Mouse (Mus musculus): ENCODE data around the gene Pced1b. TPM values are rescaled to one million over a fixed set of nuclear protein-coding genes. Genes with fewer than 3 reads are reported as not detected.
A peak's percentile ranks its signal among the peaks of the same experiment; 100 is the strongest.

Pced1b gene
- total and polyA plus RNA-seq, 2 experiments from 2014 or later: 0.89 to 2.6 TPM

DNA sequence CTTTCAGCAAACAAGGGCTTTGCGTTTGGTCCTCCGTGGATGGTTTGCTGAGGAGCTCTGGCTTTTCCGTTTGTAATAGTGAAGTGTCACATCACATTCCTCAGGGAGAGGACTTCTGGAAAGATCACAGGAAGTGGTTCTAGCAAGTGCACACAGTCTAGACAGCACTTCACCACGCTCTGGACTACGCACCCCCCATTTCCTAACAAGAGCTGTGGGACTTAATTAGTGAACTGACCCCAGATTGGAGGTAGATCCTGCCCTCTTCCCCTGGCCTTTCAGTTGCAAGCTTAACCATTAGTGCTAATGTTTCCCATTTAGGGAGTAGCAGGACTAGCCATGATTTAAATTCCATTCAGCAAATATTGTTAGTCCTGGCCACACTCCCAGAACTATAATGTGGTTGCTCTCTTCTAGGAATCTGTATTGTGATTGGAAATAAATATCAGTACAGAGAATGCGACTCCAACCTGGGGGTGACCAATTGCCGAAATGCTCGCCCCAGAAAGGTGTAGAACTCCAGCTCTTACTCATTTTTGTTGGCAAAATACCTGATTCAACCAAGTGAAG, 10.4 kb downstream of the Pced1b start:
- Histone ChIP-seq H3K27me3 (ENCODE audit: control insufficient read depth, insufficient read depth, low read length) (no peaks in the 10 kb centered on the region), H3K9ac (replicated peaks; ENCODE audit: low read depth, low read length) (no peak overlapping the region), H3K9me3 (replicated peaks; ENCODE audit: control insufficient read depth, low read length) (no peaks in the 10 kb centered on the region), H3K27ac (ENCODE audit: low read depth) (no peak overlapping the region), H3K4me3 (ENCODE audit: low read depth, low read length) (no peak overlapping the region), H3K4me1 (ENCODE audit: control insufficient read depth, insufficient read depth) (no peaks in the 10 kb centered on the region), H3K36me3 (replicated peaks; ENCODE audit: control insufficient read depth, insufficient read depth, low read length) (no peaks in the 10 kb centered on the region), H3K4me2 (ENCODE audit: low read depth, low read length) (no peak overlapping the region)
- DNase-seq (ENCODE audit: low spot score): peak; percentile 13
- ATAC-seq (ENCODE audit: insufficient read depth, low read depth): peak; percentile 20; the same call in 1 of the 2 replicates
- no peak for TF ChIP-seq CTCF (IDR thresholded peaks at IDR 0.05; ENCODE audit: low read depth)
- no peak for TF ChIP-seq EP300 (IDR thresholded peaks at IDR 0.05; ENCODE audit: low read depth)
- WGBS: 57% methylated on average over 8 of the region's 8 CpGs

- DNase-seq (ENCODE audit: low spot score) (no peak), ATAC-seq (ENCODE audit: insufficient read depth, low read depth) (no peak)
- WGBS: 87% methylated on average over 17 of the region's 17 CpGs
Observed at GRCm38 (mm10) chr15:97258483-97259230, 11.8 kb downstream of the Pced1b start.

DNA sequence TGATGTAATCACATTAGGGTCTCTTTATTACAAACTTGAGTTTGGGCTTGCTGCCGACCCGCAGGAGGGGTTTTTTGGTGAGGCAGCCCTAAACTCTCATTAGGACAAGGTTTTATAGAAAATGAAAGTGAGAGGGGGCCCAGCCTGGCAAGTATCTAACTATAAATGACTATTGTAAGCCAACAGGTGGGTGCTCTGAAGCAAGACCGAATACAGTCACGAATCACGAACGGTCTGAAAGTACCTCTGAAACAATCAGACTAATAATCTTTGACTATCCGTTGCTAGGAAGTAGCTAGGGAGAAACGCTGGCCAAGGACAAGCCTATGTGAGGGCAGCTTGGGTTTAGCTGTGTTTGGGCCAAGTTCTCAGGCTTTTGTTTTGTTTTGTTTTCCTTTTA, 12.4 kb downstream of the Pced1b start:
- Histone ChIP-seq H3K36me3 (replicated peaks; ENCODE audit: control insufficient read depth, insufficient read depth, low read length) (no peaks in the 10 kb centered on the region), H3K9me3 (replicated peaks; ENCODE audit: control insufficient read depth, low read length) (no peaks in the 10 kb centered on the region), H3K4me3 (ENCODE audit: low read depth, low read length) (no peak overlapping the region), H3K9ac (replicated peaks; ENCODE audit: low read depth, low read length) (no peak overlapping the region), H3K27me3 (ENCODE audit: control insufficient read depth, insufficient read depth, low read length) (no peaks in the 10 kb centered on the region), H3K4me2 (ENCODE audit: low read depth, low read length) (no peak overlapping the region), H3K27ac (ENCODE audit: low read depth) (no peak overlapping the region), H3K4me1 (ENCODE audit: control insufficient read depth, insufficient read depth) (no peaks in the 10 kb centered on the region)
- 70% methylated on average over 8 of the region's 8 CpGs for WGBS
- DNase-seq (ENCODE audit: low spot score) (no peak), ATAC-seq (ENCODE audit: insufficient read depth, low read depth) (no peak)
- no peak for TF ChIP-seq EP300 (IDR thresholded peaks at IDR 0.05; ENCODE audit: low read depth)
- no peak for TF ChIP-seq CTCF (IDR thresholded peaks at IDR 0.05; ENCODE audit: low read depth)

More at GRCm38 (mm10) chr15:97258483-97259230, 11.8 kb downstream of the Pced1b start:
- Histone ChIP-seq H3K9me3 (replicated peaks; ENCODE audit: control insufficient read depth, low read length) (no peaks in the 10 kb centered on the region), H3K9ac (replicated peaks; ENCODE audit: low read depth, low read length) (no peak overlapping the region), H3K4me1 (ENCODE audit: control insufficient read depth, insufficient read depth) (no peaks in the 10 kb centered on the region), H3K4me3 (ENCODE audit: low read depth, low read length) (no peak overlapping the region), H3K4me2 (ENCODE audit: low read depth, low read length) (no peak overlapping the region), H3K27ac (ENCODE audit: low read depth) (no peak overlapping the region), H3K27me3 (ENCODE audit: control insufficient read depth, insufficient read depth, low read length) (no peaks in the 10 kb centered on the region), H3K36me3 (replicated peaks; ENCODE audit: control insufficient read depth, insufficient read depth, low read length) (no peaks in the 10 kb centered on the region)
- TF ChIP-seq EP300 (IDR thresholded peaks at IDR 0.05; ENCODE audit: low read depth) (no peak), CTCF (IDR thresholded peaks at IDR 0.05; ENCODE audit: low read depth) (no peak)

GRCm38 (mm10) chr15:97259968-97260597, 13.2 kb downstream of the Pced1b start:
- no peaks in the 10 kb centered on the region for H3K4me1 ChIP-seq (ENCODE audit: control insufficient read depth, insufficient read depth)
- no peak overlapping the region for H3K4me3 ChIP-seq (ENCODE audit: low read depth, low read length)
- TF ChIP-seq CTCF (IDR thresholded peaks at IDR 0.05; ENCODE audit: low read depth): no peak
- no peak for TF ChIP-seq EP300 (IDR thresholded peaks at IDR 0.05; ENCODE audit: low read depth)
- H3K4me2 ChIP-seq (ENCODE audit: low read depth, low read length): no peak overlapping the region
- no peak overlapping the region for H3K27ac ChIP-seq (ENCODE audit: low read depth)
- 67% methylated on average over 11 of the region's 11 CpGs for WGBS
- no peak for ATAC-seq (ENCODE audit: insufficient read depth, low read depth)
- H3K9ac ChIP-seq (replicated peaks; ENCODE audit: low read depth, low read length): no peak overlapping the region
- H3K36me3 ChIP-seq (replicated peaks; ENCODE audit: control insufficient read depth, insufficient read depth, low read length): no peaks in the 10 kb centered on the region
- no peaks in the 10 kb centered on the region for H3K9me3 ChIP-seq (replicated peaks; ENCODE audit: control insufficient read depth, low read length)
- DNase-seq (ENCODE audit: low spot score): no peak
- no peaks in the 10 kb centered on the region for H3K27me3 ChIP-seq (ENCODE audit: control insufficient read depth, insufficient read depth, low read length)

GRCm38 (mm10) chr15:97262251-97262650, 15.3 kb downstream of the Pced1b start:
- no peak for DNase-seq (ENCODE audit: low spot score)
- no peaks in the 10 kb centered on the region for H3K36me3 ChIP-seq (replicated peaks; ENCODE audit: control insufficient read depth, insufficient read depth, low read length)
- H3K4me3 ChIP-seq (ENCODE audit: low read depth, low read length): no peak overlapping the region
- no peaks in the 10 kb centered on the region for H3K27me3 ChIP-seq (ENCODE audit: control insufficient read depth, insufficient read depth, low read length)
- H3K4me2 ChIP-seq (ENCODE audit: low read depth, low read length): no peak overlapping the region
- WGBS: 71% methylated on average over 9 of the region's 9 CpGs
- no peaks in the 10 kb centered on the region for H3K4me1 ChIP-seq (ENCODE audit: control insufficient read depth, insufficient read depth)
- H3K9ac ChIP-seq (replicated peaks; ENCODE audit: low read depth, low read length): no peak overlapping the region
- H3K9me3 ChIP-seq (replicated peaks; ENCODE audit: control insufficient read depth, low read length): no peaks in the 10 kb centered on the region
- TF ChIP-seq EP300 (IDR thresholded peaks at IDR 0.05; ENCODE audit: low read depth): no peak
- TF ChIP-seq CTCF (IDR thresholded peaks at IDR 0.05; ENCODE audit: low read depth): no peak
- no peak overlapping the region for H3K27ac ChIP-seq (ENCODE audit: low read depth)
- no peak for ATAC-seq (ENCODE audit: insufficient read depth, low read depth)
